Mouse (Mus musculus): Measurements from ENCODE around the gene Fkbpl. TPM values are rescaled to one million over a fixed set of nuclear protein-coding genes. Genes with fewer than 3 reads are reported as not detected.

Gene Fkbpl
- total and polyA plus RNA-seq, 3 experiments, result 6.4 to 7.0 TPM; not detected in 1

GRCm38 (mm10) chr17:34654392-34654791 lies 9.8 kb downstream of the Fkbpl start:
- no peak for DNase-seq (ENCODE audit: low read depth, low spot score)
- Histone ChIP-seq H3K27me3 (ENCODE audit: control insufficient read depth in 1 of 2, insufficient read depth in 2 of 2, low read length in 2 of 2) (no peaks in the 10 kb centered on the region), H3K9me3 (replicated peaks; ENCODE audit: insufficient read depth, low read length) (no peaks in the 10 kb centered on the region), H3K79me2 (ENCODE audit: control insufficient read depth, insufficient read depth, low read length, poor library complexity) (no peaks in the 10 kb centered on the region), H3K4me3 (ENCODE audit: control insufficient read depth in 1 of 2, insufficient read depth in 1 of 2, low read depth in 2 of 2, low read length in 2 of 2) (no peak overlapping the region), H3K4me1 (ENCODE audit: control insufficient read depth in 1 of 2, insufficient read depth in 2 of 2, low read length in 2 of 2) (peaks cover 0 to 5% of the 10 kb centered on the region in 2 experiments; a peak in 1 of 4 replicates), H3K9ac (ENCODE audit: control insufficient read depth, low read depth, low read length, poor library complexity, severe bottlenecking) (no peak overlapping the region), H3K27ac (ENCODE audit: control insufficient read depth, low read depth, low read length) (no peak overlapping the region), H3K36me3 (ENCODE audit: control insufficient read depth in 1 of 2, insufficient read depth in 2 of 2, low read length in 2 of 2) (no peaks in the 10 kb centered on the region)
- no peak for TF ChIP-seq MXI1 (IDR thresholded peaks at IDR 0.05; ENCODE audit: low read depth, low read length)
- no peak for TF ChIP-seq E2F4 (IDR thresholded peaks at IDR 0.05; ENCODE audit: borderline replicate concordance, low read depth, low read length)
- no peak for TF ChIP-seq ETS1 (IDR thresholded peaks at IDR 0.05; ENCODE audit: low read depth, low read length)
- TF ChIP-seq TAL1 (IDR thresholded peaks at IDR 0.05; ENCODE audit: low read length), result no peak
- TF ChIP-seq HCFC1 (IDR thresholded peaks at IDR 0.05; ENCODE audit: low read depth, low read length), result no peak
- TF ChIP-seq CTCF (IDR thresholded peaks at IDR 0.05 in 2 of 3, conservative IDR thresholded peaks at IDR 0.05 in 1 of 3; ENCODE audit: control insufficient read depth in 1 of 3, insufficient read depth in 1 of 3, low read depth in 2 of 3, low read length in 3 of 3, poor library complexity in 1 of 3, severe bottlenecking in 1 of 3), result no peak

GRCm38 (mm10) chr17:34655160-34655559 lies 10.6 kb downstream of the Fkbpl start:
- TF ChIP-seq POLR2AphosphoS5 (IDR thresholded peaks at IDR 0.05; ENCODE audit: borderline replicate concordance, low read depth, low read length) (no peak), MAFK (IDR thresholded peaks at IDR 0.05; ENCODE audit: borderline replicate concordance, low read depth, low read length) (no peak), TCF12 (IDR thresholded peaks at IDR 0.05; ENCODE audit: low read depth, low read length) (no peak), JUND (IDR thresholded peaks at IDR 0.05; ENCODE audit: low read depth, low read length) (no peak), CHD2 (IDR thresholded peaks at IDR 0.05; ENCODE audit: low read length) (no peak), SMC3 (IDR thresholded peaks at IDR 0.05; ENCODE audit: low read depth, low read length) (no peak)
- Histone ChIP-seq H3K4me3 (ENCODE audit: control insufficient read depth in 1 of 2, insufficient read depth in 1 of 2, low read depth in 2 of 2, low read length in 2 of 2) (no peak overlapping the region), H3K27me3 (ENCODE audit: control insufficient read depth in 1 of 2, insufficient read depth in 2 of 2, low read length in 2 of 2) (no peaks in the 10 kb centered on the region), H3K9me3 (replicated peaks; ENCODE audit: insufficient read depth, low read length) (no peaks in the 10 kb centered on the region), H3K79me2 (ENCODE audit: control insufficient read depth, insufficient read depth, low read length, poor library complexity) (no peaks in the 10 kb centered on the region), H3K9ac (ENCODE audit: control insufficient read depth, low read depth, low read length, poor library complexity, severe bottlenecking) (no peak overlapping the region), H3K36me3 (ENCODE audit: control insufficient read depth in 1 of 2, insufficient read depth in 2 of 2, low read length in 2 of 2) (no peaks in the 10 kb centered on the region; a peak in 1 of 4 replicates), H3K27ac (ENCODE audit: control insufficient read depth, low read depth, low read length) (no peak overlapping the region), H3K4me1 (ENCODE audit: control insufficient read depth in 1 of 2, insufficient read depth in 2 of 2, low read length in 2 of 2) (peaks cover 0 to 11% of the 10 kb centered on the region in 2 experiments; a peak in 2 of 4 replicates)
- DNase-seq (ENCODE audit: low read depth, low spot score), result no peak

GRCm38 (mm10) chr17:34655581-34655991 lies 11.0 kb downstream of the Fkbpl start:
- Histone ChIP-seq H3K36me3 (ENCODE audit: control insufficient read depth in 1 of 2, insufficient read depth in 2 of 2, low read length in 2 of 2) (no peaks in the 10 kb centered on the region; a peak in 1 of 4 replicates), H3K4me3 (ENCODE audit: control insufficient read depth in 1 of 2, insufficient read depth in 1 of 2, low read depth in 2 of 2, low read length in 2 of 2) (no peak overlapping the region), H3K27ac (ENCODE audit: control insufficient read depth, low read depth, low read length) (no peak overlapping the region), H3K79me2 (ENCODE audit: control insufficient read depth, insufficient read depth, low read length, poor library complexity) (no peaks in the 10 kb centered on the region), H3K9me3 (replicated peaks; ENCODE audit: insufficient read depth, low read length) (no peaks in the 10 kb centered on the region), H3K27me3 (ENCODE audit: control insufficient read depth in 1 of 2, insufficient read depth in 2 of 2, low read length in 2 of 2) (no peaks in the 10 kb centered on the region), H3K4me1 (ENCODE audit: control insufficient read depth in 1 of 2, insufficient read depth in 2 of 2, low read length in 2 of 2) (peaks cover 0 to 14% of the 10 kb centered on the region in 2 experiments; a peak in 3 of 4 replicates), H3K9ac (ENCODE audit: control insufficient read depth, low read depth, low read length, poor library complexity, severe bottlenecking) (no peak overlapping the region)
- DNase-seq (ENCODE audit: low read depth, low spot score), result no peak
- TF ChIP-seq POLR2A (IDR thresholded peaks at IDR 0.05; ENCODE audit: control insufficient read depth in 1 of 2, insufficient read depth in 1 of 2, low read depth in 1 of 2, low read length in 2 of 2, poor library complexity in 1 of 2) (peak in 1 of 2 experiments; percentile 9; a peak in 1 of 4 replicates), UBTF (IDR thresholded peaks at IDR 0.05; ENCODE audit: borderline replicate concordance, insufficient read depth, low read depth, low read length) (no peak)
